Mouse (Mus musculus) spleen, adult 2 months (tissue): Measurements from ENCODE around the gene Uap1. TPM values are rescaled to one million over a fixed set of nuclear protein-coding genes. Genes with fewer than 3 reads are reported as not detected.

Source experiments
- DNase-seq, 2 experiments: peaks; one replicate each; pipeline versions ENCODE4 v3.0.0 to v3.0.0-alpha.2; 2012 to 2021; ENCODE audit warnings: low spot score in 2 of 2, low read depth in 1 of 2
- H3K27ac ChIP-seq: fragments of 200-500 bp; 2 replicates; pipeline ENCODE4 v1.5.1; 2012; ENCODE audit warnings: low read length, inconsistent platforms; ENCODE audit not compliant: insufficient read depth
- H3K27me3 ChIP-seq: fragments of 200-500 bp; 2 replicates; pipeline ENCODE4 v1.6.1; 2012; ENCODE audit warnings: mild to moderate bottlenecking, moderate library complexity, low read length, inconsistent platforms; ENCODE audit not compliant: control insufficient read depth, insufficient read depth
- H3K36me3 ChIP-seq: fragments of 200-500 bp; 2 replicates; pipeline ENCODE4 v1.6.1; 2012; ENCODE audit warnings: mild to moderate bottlenecking, low read length, inconsistent platforms; ENCODE audit not compliant: control insufficient read depth, insufficient read depth
- H3K4me1 ChIP-seq: fragments of 200-500 bp; 2 replicates; pipeline ENCODE4 v1.6.1; 2011; ENCODE audit warnings: inconsistent platforms; ENCODE audit not compliant: control insufficient read depth, insufficient read depth, insufficient read length
- H3K4me3 ChIP-seq: fragments of 200-500 bp; 2 replicates; pipeline ENCODE4 v1.5.1; 2011; ENCODE audit warnings: mild to moderate bottlenecking, inconsistent platforms; ENCODE audit not compliant: insufficient read depth, insufficient read length; ENCODE audit errors: extremely low read depth
- CTCF ChIP-seq: fragments of 200-500 bp; IDR thresholded peaks from 2 replicates; pipeline ENCODE4 v1.5.1; 2011; ENCODE audit warnings: mild to moderate bottlenecking, inconsistent platforms; ENCODE audit not compliant: insufficient read depth, insufficient read length, insufficient replicate concordance; ENCODE audit errors: extremely low read depth
- POLR2A ChIP-seq: fragments of 200-500 bp; IDR thresholded peaks from 2 replicates; pipeline ENCODE4 v1.6.1; 2011; ENCODE audit warnings: low read depth, low read length, inconsistent platforms
- WGBS: fragments of 180-500 bp; shearing (Covaris S2); methylation state at CpG from one replicate; pipeline ENCODE4 v1.1.7; 2018; 5-methylcytosine and 5-hydroxymethylcytosine counted together
- polyA plus RNA-seq: library from polyadenylated mRNA; depleted of rRNA; stranded (reverse); fragments of >200 nt; gene quantifications from 2 replicates; pipeline ENCODE4 v1.2.3, GENCODE M21; 2012

Gene Uap1
- polyA plus RNA-seq, 1 experiment: 6.8 TPM

DNA sequence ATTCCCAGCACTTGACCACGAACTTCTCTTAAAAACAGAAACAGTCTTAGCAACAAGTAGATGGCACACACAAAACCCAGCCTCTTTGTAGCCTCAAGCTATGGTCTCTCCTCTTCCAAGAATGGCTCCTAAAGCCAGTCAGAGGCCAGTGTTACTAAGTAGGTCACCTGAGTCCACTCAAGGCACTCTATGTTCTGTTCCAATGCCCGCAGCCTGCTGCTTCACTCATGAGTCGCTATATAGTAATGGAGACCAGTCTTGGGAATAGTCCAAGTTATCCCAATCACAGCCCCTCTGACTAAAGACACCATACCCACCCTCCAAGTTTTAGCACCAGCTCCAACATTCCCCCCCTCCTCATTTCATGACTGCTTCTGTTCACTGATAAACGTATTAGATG lies 29.2 kb downstream of the Uap1 start:
- Histone ChIP-seq H3K4me1 (peaks cover 7% of the 10 kb centered on the region), H3K4me3 (no peak overlapping the region), H3K27me3 (no peaks in the 10 kb centered on the region), H3K36me3 (peaks cover 10% of the 10 kb centered on the region), H3K27ac (no peak overlapping the region)
- no peak for TF ChIP-seq POLR2A
- no peak for DNase-seq
- WGBS: 96% methylated on average over 4 of the region's 4 CpGs

DNA sequence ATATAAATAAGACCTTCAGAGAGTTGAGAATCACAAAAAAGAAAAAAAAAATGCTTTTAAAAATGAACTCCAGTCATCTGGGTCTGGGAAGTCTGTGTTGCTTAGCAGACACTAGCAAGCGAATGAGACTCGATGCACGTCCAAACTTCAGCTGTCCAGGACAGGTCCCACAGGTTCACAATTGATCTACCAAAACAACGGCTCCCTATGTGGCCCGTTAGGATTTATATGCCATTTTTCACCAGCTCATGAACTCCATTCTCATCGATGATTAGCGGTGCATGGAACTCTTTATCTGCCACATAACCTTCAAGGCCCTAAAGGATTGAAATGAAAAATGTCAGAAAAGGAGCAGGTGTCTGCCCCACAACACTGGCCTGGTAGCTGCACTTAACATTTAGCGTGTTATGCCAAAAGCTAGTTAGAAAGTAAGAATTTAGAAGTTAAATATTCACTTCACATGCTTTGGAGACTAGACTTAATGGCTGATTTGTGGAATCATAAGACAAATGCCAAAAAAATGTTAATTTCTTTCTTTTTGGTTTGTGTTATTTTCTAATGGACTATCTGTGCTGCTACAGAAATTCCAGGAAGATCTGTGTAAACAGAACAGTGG lies 32.4 kb downstream of the Uap1 start:
- no peak for DNase-seq
- Histone ChIP-seq H3K27ac (no peak overlapping the region), H3K4me1 (no peaks in the 10 kb centered on the region), H3K36me3 (peaks cover 7% of the 10 kb centered on the region), H3K4me3 (no peak overlapping the region), H3K27me3 (no peaks in the 10 kb centered on the region)
- TF ChIP-seq CTCF (no peak), POLR2A (no peak)
- 92% methylated on average over 8 of the region's 8 CpGs for WGBS

DNA sequence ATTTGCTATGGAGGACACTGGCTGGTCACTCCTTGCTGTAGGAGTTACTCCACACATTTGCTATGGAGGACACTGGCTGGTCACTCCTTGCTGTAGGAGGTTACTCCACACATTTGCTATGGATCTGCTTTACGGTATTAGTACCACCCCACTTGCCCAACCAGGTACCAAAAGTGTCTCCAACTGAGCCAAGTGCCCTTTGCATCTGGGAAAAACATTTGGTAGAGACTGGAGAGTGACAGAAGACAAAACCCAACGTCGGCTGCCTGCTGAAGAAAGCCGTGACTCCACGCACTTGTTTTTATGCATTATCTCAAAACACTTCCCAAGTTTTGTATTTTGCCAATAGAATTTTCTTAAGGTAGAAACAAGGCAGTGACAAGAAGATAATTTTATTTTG lies 33.1 kb downstream of the Uap1 start:
- 95% methylated on average over 5 of the region's 5 CpGs for WGBS
- Histone ChIP-seq H3K27me3 (no peaks in the 10 kb centered on the region), H3K4me3 (no peak overlapping the region), H3K36me3 (peaks cover 7% of the 10 kb centered on the region), H3K4me1 (no peaks in the 10 kb centered on the region; the same call in 1 of the 2 replicates), H3K27ac (no peak overlapping the region)
- TF ChIP-seq POLR2A (no peak), CTCF (no peak)
- no peak for DNase-seq

DNA sequence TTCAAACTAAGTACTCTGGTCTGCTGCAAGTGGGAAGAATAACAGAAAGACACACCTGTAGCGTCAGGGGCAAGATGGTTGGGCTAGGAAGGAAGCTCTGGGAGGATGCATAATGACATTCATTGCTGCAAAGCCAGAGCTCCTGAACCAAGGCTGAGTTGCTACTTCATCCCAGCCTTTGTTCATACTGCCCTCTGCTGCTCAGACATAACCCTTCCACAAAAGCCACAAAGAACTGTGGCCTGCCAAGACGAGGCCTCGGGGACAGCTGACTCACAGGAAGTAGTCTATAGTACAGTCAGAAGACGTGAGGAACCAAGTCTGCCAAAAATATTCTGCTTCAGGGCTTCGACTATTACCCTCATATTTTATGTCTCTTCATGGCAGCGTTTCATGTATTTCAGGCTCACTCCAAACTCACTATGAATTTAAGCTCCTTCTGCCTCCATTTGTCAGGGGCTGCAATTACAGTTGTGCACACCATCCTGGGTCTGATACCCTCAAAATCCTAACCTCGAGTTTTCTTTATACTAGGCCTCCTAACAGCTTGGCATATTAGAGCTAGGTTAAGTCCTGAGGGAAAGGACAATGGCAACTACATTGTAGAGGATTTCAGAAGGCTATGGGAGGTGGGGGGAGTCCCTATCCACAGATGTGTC lies 38.3 kb downstream of the Uap1 start:
- no peaks in the 10 kb centered on the region for H3K27me3 ChIP-seq
- TF ChIP-seq CTCF: peak; percentile 52; the same call in 1 of the 2 replicates
- TF ChIP-seq POLR2A: no peak
- 5% methylated on average over 7 of the region's 7 CpGs for WGBS
- no peak overlapping the region for H3K4me3 ChIP-seq
- peak; percentile 44 to 63 for DNase-seq
- peaks cover 2% of the 10 kb centered on the region; the same call in 1 of the 2 replicates for H3K36me3 ChIP-seq
- no peak overlapping the region for H3K27ac ChIP-seq
- no peaks in the 10 kb centered on the region; the same call in 1 of the 2 replicates for H3K4me1 ChIP-seq

DNA sequence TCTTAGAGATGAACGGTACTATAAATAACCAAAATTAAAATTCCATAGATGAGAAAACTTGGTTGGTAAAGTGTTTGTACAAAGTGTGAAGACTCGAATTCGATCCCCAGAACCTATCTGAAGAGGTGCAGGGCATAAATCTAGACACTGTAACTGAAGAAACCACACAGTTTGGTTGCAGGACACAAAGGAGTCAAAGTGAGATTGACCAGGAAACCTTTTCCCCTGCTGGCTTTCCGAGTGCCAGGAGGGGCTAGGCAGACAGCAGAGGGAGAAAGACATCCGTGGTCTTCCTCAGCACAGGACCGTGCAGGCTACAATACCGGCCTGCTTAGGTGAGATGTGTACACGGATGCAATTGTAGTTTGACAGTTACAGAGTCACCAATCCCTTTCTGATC lies 40.5 kb downstream of the Uap1 start:
- 89% methylated on average over 8 of the region's 8 CpGs for WGBS
- no peak for DNase-seq
- H3K27me3 ChIP-seq: no peaks in the 10 kb centered on the region

DNA sequence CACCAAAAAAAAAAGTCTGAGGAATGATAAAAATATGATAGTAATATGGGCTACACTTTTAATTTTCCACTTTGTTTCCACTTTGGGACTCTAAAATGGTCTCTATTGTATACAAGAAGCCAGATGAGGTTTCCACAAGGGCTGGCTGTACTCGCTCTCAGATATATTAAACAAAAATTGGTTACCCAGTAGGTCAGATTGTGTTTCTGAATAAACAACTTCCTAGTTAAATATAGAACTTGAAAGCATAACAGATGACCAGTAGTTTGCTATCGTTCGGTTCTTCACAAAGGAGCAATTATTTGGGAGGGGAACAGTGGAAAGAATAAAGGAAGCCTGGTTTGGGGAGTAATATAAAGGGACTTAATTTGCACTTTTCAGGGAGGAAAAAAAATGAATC lies 43.8 kb downstream of the Uap1 start:
- Histone ChIP-seq H3K4me1 (no peaks in the 10 kb centered on the region), H3K27ac (no peak overlapping the region), H3K4me3 (no peak overlapping the region), H3K27me3 (no peaks in the 10 kb centered on the region), H3K36me3 (no peaks in the 10 kb centered on the region)
- DNase-seq: no peak
- TF ChIP-seq POLR2A (no peak), CTCF (no peak)
- 84% methylated on average over 3 of the region's 3 CpGs for WGBS

More for the DNA sequence above, 40.5 kb downstream of the Uap1 start:
- TF ChIP-seq POLR2A: no peak
- no peak for TF ChIP-seq CTCF
- Histone ChIP-seq H3K4me1 (no peaks in the 10 kb centered on the region; the same call in 1 of the 2 replicates), H3K36me3 (no peaks in the 10 kb centered on the region), H3K27ac (no peak overlapping the region), H3K4me3 (no peak overlapping the region)

DNA sequence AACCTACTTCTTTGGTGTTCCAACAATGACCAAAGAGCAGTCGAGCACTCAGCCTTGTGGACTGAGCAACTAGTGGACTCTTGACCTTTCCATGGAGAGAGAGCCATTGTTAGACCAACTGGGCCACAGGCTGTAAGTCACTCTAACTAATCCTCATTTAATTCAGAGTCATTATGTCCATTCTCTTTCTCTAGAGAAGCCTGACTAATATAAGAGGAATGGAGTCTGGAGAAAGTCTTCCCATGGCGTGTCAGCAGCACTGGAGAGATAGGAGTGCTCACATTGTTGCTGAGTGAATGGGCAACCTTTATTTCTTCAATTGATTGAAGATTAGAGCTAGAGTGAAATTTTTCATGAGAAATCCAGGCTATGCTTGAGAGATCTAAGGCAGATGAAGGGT lies 50.1 kb downstream of the Uap1 start:
- TF ChIP-seq CTCF: no peak
- TF ChIP-seq POLR2A: no peak
- Histone ChIP-seq H3K27ac (no peak overlapping the region), H3K4me3 (no peak overlapping the region), H3K36me3 (no peaks in the 10 kb centered on the region), H3K4me1 (no peaks in the 10 kb centered on the region), H3K27me3 (no peaks in the 10 kb centered on the region)
- no peak for DNase-seq
- WGBS: 83% methylated on average over 2 of the region's 2 CpGs
